Mouse (Mus musculus): Measurements from ENCODE around the gene B230104I21Rik. TPM values are rescaled to one million over a fixed set of nuclear protein-coding genes. Genes with fewer than 3 reads are reported as not detected.

The B230104I21Rik gene
- polyA plus RNA-seq, 3 experiments from 2014 or later = not detected

DNA sequence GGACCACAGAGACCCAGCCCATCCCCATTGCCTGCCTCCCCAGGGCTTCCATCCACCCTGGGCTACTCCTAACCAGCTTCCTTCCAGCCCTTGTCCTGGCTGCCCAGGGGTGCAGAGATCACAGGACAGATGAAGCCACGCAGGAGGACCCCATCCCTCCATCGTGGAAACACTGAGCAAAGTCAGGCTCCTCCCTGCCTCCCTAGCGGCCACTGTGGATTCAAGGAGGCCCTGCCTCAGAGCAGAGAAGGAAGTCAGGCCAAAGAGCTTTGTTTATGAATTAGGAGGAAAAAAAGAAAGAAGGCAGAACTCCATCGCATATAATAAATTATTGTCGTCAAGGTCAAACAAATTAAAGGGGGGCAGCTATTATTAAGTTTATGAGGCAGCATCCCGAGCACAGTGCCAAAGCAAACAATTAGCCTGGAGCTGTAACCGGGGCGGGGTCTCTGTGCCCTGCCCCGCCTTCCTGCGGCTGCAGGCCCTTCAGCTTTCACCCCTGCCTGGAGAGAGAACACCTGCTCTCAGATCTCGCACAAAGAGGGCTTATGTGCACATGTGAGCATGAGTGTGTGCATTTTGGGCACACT, 12.4 kb downstream of the B230104I21Rik start:
- ATAC-seq = no peak

DNA sequence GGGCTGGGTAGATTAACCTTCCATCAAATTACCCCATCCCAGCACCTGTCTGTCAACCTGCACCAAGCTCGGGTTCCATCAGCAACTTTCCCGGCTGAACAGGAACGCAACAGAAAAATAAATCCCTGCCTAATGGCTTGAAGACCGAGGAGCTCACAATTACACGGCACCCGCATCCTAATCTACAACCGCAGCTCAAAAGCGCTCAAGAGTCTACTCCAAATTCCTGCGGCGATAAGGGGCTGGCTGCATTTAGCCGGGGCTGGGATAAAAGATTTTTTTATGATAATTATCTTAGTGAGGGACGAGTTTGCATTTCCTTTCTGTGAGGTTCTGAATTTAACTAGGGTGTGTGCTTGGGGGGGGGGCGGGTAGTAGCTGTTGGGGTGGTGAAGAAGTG, 16.3 kb downstream of the B230104I21Rik start:
- no peak for ATAC-seq

DNA sequence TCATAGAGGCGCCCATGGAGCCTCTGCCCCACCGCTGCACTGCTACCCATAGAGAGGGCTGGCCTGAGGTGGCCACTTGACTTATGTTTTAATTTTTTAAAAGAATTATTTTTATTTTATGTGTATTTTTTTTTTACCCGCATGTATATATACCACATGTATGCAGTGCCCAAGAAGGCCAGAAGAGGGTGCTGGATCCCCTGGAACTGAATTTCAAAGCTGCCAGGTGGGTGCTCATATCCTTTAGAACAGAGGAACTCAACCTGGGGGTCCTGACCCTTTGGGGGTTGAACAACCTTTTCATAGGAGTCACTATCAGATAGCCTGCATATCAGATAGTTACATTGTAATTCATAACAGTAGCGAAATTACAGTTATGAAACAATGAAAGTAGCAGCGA, 19.5 kb downstream of the B230104I21Rik start:
- ATAC-seq = no peak

DNA sequence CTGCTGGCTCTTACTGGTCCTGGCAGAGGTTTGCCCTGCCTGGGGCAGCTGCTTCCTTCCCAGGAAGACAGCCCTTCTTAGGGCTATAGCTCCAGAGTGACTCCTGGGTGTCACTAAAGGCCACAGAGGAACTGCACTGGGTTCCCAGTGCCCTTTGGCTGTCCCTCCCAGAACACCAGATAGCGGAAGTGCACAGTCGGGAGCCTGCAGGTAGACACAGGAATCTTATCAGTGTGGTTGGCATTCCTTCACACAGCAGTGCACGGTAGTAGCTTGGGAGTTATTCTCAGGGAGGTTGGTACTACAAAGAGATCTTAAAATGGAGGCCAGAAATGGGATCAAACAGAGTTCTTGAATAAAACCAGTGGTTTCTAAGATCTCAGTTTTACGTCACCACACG, 22.4 kb downstream of the B230104I21Rik start:
- ATAC-seq = no peak

DNA sequence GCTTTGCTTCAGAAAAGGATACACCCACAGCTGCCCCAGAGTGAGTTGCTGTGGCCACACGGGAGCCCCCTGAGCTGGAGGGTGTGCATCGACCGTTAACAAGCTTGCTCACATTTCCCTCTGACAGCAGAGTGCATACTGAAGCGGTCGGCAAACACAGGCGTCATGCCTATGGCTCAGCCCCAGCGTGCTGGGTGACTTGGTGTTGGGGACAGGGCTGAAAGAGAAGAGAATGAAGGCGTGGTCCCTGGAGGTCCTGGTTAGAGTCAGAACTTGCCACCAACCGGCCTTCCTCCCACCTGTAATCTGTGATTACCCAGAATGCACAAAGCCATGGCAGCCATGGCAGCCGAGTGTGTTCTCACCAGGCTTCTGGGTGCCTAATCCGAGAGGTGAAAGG, 22.9 kb downstream of the B230104I21Rik start:
- no peak for ATAC-seq

DNA sequence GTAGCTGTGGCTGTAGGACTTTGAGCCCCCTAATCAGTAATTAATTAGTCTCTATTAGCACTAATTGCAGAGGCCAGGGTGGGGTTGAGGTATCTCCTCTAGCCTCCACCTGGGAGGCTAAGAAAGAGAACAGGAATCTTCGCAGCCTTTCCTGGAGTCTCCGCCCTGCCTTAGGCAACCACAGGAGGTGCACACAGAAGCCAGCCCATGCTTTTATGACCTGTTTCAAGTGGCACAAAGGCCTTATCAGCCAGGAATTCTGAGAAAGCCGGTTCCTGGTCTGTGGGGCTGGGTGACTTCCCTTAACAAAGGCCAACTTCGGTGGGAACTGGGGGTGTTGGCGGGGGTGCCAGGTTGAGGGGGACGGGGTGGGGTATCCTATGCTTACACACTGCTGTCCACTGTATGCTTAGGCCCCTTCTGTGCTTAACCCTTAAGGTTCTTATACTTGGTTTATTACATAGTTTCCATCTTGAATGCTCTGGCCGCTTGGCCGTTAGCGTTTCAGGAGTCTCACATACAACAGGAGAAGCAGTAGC, 23.9 kb downstream of the B230104I21Rik start:
- ATAC-seq = no peak

DNA sequence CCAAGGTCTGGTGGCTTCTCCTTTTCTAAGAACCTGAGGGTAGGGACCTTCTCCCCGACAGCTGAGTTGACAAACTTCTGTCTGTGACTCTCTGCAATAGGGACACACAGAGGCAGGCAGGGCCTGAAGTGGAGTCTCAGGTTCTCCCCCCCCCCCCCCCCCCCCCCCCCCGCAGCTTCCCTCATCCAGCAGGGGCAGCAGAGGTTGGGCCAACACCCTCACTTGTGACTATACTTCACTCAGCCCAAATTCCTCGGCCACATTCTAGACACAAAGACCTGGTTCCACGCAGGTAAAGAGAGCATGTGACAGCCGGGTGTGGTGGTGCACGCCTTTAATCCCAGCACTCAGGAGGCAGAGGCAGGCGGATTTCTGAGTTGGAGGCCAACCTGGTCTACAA, 24.5 kb downstream of the B230104I21Rik start:
- ATAC-seq = no peak

DNA sequence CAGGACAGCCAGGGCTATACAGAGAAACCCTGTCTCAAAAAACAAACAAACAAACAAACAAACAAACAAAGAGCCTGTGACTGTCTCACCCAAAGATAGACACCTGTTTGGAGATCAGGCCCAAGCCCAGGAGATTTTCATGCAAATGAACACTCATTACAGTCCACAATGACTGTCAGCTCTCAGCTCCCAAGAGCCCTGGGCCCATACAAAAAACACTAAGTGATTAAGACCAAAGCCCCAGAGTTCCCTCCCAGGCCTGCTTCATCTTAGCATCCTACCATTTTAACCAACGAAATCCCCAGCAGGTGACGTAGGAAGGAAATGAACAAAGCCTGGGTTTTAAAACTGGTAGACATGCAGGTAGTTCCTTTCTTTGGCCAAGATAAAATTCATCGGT, 24.9 kb downstream of the B230104I21Rik start:
- ATAC-seq = no peak

DNA sequence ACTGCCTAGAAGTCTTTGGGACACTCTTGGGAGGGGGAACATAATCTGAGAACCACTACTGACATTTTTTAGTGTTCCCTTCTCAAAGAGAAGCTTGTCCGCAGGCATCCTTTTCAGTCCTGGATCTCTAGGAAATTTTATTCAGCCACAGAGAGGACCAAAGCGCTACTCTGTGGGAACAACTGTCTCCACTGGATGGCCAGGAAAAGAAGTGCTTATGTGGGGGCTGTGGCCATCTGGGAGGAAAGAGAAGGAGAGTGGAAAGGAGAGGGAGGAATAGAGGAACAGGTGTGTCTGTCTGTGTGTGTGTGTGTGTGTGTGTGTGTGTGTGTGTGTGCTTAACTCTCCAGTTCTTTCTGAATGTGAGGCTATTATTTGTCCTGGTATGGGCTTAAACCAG, 28.8 kb downstream of the B230104I21Rik start:
- no peak for ATAC-seq

DNA sequence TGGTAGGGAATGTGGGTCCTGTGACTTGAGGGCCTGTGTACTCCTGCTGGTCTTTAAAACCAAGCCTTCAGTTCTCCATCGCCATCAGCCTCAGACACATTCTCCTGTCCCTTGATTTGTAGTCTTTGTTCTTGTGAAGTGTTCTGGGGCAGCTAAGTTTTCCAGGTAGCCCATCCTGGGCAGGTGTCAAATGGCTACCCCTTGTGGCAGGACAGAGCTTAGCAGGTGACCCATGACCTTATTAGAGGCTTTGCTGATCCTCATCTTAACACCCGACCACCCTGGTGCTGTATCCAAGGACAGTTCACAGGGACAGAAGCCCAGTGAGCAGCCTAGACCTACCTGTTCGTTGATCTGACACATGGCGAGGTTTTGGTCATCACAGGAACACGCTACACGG, 30.9 kb downstream of the B230104I21Rik start:
- no peak for ATAC-seq

DNA sequence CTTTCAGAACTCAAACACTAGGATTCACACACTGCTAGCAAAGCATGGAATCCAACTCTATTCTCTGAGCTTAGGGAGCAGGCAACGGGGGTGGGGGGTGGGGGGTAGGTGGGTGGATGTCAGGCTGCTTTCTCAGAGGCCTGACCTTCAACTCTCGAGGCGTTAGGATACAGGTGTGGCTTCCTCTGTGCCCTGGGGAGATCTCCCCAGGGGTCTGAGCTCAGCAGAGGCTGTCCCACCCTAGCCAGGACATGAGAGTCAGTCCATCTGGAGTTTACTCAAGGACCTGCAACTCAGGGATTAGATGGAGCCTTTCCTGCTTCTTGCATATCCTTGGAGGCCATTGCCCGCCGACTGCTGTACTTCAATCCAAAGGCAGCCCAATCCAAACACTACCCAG, 33.2 kb downstream of the B230104I21Rik start:
- no peak for ATAC-seq

DNA sequence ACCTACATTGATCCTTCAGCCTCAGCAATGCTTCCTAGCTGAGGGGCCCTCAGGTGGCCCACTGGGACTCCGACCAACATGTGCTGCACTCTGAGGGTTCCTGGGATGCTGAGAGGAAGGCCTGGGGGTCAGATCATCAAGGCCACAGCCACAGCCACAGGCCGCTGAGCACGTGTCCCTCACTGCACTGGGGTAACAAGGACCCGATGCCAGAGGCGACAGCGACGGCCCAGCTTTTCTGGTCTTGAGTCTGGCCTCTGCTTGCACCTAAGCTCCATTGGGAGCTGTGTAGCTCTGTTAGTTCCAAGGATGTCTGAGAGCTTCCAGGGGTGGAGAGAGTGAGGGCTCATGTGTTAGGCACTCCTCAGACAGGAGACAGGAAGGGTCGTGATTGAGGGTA, 34.9 kb downstream of the B230104I21Rik start:
- ATAC-seq = no peak

DNA sequence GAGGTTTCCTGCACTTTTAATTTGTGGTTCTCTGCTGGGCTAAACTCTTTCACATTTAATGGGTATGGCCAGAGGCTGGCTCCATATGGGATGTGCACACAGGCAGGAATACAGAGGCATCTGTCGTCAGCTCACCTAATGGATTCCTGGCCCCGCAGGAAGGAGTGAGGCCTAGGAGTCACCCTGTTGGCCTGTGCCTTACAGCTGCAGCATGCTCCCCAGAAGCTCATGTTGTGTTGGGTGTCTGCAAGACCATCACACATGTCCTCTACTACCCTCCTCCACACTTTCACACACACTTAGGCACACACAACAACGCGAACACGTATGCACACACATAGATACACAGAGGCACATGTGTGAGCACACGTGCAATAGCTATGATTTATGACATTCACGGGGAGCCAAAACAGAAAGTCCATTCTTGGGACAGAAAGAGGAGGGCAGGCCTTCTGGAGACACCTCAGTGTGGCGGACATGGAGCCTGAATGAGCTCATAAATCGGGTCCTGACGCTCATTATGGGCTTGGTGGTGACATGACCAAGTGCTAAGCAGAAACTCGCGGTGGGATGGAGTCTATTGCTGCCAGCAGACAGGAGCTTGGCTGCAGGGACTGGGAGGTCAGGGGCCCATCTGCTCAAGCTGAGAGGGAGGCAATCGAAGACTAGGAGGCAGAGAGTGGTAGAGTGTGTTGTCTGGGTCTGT, 35.8 kb downstream of the B230104I21Rik start:
- ATAC-seq = no peak

DNA sequence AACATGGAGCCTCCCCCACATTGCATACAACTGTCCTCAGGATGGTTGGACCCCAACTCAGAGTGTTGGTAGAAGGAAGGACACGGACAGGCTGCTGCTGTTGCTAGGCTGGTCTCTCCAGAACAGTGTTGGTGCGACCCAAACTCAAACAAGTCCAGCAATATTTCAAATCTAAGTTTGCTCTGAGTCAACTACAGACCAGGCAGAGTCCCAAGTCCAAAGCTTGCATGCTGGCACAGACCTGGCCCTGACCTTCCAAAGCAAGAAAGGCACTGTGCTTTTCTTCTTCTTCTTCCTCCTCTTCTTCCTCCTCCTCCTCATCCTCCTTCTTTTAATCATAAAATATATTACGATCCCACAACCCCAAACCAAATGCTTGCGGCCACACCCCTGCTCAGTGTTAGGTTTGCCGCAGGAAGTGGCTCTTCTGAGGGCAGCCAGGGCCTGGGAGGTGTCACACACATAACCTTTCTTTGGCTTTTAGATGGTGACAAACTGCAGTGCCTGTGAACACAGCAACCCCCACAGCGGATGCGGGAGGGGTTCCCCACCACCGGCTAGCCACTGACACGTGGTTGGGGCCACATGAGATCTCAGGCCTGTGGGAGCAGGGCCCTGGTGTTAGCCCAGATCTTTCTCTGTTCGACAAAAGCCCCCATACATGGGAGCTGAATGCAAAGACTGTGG, 40.2 kb downstream of the B230104I21Rik start:
- ATAC-seq = no peak

DNA sequence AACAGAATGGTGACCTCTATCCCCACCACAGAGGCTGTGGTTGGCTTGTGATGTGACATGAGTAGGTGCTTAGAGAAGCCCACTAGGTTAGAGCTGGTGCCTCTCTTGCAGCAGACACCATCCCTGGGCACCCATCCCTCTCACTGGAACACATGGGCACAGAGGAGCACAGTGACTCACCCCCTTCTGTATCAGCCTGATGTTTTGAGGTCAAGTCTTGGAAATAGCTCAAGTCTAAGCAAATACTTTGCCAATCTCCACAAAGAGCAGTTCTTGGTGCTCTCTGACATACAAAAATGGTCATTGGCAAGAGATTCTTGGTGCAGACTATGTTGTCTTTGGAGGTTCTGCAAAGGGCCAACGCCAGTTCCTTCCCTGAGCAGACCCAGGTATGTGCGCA, 42.9 kb downstream of the B230104I21Rik start:
- ATAC-seq = no peak

DNA sequence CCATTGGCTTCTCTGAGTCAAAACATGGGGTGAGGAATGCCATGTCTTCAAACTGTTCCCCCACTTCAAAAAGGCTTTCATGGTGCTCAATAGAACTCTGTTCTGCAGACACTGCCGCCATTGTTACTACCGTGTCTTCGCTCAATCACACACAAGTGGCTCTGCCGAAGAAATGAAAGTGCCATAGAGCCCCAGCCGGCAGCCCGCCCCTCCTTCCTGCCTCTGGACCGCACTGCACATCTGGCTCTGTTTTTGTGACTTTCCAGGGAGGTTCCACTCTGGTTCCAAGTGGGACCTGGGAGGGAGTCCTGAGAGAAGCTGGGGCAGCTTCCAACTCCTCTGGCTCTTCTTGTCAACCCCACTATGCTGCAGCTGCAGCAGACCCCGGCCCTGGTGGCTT, 49.3 kb downstream of the B230104I21Rik start:
- ATAC-seq = no peak

DNA sequence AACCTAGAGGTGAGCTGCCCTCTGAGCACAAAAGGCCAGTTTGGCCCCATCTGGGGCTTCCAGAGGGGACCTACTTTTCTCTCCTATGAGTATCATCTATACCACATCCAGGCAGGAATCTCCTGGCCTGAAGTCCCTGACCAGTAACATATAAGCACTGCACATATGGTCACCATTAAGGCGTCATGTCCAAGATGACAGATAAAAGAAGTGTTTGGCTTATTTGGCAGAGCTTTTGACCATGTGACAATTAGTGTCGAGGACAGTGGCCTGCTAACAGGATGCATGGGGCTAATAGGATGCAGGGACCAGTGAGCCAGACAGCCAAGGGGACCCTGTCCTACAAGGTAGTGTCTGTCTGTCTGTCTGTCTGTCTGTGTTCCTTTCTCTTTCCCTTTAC, 50.0 kb downstream of the B230104I21Rik start:
- ATAC-seq = no peak

DNA sequence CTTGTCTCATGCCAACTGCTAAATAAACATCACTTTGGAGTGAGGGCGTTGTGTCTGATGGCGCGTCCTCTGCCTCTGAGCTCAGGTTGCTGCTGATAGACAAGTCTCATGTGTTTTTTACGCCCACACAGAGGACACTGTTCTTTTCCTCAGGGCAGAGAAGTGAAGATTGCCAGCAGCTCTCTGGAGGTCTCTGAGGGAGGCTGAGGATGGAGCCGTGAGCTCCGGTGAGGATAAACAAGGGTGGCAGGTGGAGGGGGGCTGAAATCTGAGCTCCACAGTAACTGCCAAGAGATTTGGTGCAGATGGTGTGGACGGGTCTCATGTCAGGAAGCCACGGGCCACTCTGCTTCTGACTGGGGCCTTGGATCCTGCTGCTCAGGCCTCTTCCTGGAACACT, 50.9 kb downstream of the B230104I21Rik start:
- no peak for ATAC-seq

DNA sequence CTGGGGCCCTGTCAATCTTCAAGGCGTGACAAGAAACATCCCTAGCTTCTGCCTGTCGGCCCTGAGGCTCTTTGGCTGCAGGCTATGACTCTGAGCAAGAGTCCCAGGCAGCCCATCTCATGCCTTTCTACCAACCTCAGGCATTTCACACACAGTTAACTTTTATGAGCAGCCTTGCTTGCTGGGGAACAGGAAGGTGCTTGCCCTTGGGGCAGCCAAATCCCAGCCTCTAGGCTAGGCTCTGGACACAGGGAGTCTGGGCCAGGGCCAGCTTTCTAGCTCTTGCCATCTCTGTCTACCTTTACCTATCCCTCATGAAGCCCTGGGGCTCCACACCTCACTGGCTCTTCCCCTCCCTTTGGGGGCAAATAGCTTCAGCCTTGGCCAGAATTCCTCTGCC, 53.7 kb downstream of the B230104I21Rik start:
- no peak for ATAC-seq

DNA sequence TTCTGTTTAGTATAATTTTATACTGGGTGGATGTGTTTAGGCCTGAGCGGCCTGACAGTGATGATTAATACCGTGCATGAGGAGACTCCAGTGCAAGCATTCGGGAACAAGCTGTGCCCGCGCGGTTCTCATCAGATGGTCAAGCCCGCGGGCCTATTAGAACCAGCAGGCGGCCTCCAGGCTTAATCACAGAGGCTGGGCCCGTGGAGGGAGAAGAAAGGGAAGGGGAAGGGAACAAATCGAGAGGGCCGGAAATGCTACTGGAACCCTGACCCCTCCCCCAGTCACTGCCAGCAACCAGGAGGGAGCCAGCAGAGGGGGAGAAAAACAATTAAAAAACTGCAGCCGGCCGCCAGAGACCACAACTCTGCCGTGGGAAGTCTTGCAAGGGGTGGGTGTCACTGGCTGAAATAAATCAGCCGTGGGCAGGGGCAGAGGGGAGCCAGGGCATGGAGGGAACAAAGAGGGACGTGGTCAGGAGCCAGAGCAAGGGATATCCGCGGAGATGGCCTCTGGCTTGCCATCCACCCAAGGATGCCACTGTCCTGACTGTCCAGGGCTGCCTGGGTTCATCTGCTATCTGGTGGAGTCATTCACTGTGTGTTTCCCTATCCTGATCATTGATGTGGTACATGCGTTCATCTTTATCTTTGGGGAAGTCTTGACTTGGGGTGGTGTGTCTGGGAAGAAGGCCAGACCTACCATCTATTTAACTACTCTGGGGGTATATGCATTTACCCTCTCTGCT, 54.6 kb downstream of the B230104I21Rik start:
- no peak for ATAC-seq

DNA sequence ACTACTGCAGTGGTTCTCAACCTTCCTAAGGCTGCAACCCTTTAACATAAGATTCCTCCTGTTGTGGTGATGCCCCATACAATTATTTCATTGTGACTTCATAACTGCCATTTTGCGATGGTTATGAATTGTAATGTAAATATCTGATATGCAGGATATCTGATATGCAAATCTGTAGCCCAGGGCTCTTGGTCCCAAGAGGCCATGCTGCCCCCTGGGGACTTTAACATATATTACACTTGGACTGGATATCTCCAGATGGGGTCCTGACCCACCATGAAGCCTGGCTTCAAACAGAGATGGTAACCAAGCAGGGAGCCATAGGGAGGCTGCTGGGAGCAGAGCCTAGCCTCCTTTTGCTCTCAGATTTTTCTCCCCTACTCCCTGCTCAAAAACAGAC, 56.7 kb downstream of the B230104I21Rik start:
- ATAC-seq = no peak

DNA sequence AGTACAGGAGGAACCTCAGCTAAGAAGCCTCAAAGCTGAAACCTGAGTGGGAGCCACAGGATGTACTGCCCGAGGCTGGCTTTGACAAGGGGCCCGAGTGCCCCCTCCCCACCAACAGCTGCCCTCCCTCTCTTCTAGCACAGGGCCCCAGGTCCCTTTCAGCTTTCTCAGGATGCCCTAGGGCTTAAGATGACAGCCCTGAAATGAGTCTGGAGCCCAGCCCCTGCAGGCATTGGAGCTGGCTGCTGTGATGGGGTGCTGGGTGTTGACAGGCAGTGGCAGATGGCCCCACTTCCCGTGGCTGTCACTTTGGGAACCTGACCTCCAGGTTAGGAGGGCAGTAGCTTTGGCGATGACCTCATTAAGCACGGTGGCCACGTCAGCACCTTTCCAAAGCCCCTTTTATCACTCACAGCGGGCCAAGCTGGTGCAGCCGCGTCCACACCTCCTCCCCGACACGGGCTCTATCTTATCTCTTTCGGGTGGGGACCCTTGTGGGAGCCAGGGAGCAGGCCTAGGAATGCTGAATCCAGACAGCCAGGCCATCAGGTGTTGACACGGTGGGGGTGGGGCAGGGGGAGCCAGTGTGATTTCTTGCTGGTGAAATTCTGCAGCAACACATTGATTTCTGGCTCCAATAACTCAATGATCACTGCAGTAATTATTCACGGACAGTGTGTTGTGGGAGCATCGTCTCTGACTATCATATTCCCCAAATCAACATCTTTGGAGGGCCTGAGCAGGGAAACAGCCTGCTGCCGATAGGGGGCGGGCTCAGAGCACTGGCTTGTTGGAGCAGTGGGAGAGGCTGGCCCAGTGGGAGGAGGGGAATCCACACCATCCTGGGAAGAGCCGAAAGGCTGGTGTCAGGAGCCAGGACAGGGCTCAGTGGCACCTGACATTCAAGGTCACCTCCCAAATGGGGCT, 57.5 kb downstream of the B230104I21Rik start:
- no peak for ATAC-seq

All from inflammation-experienced regulatory T-cells, adult 6 months (primary cell).